Mouse (Mus musculus): ENCODE measurements around the gene Sh3rf1.

DNA sequence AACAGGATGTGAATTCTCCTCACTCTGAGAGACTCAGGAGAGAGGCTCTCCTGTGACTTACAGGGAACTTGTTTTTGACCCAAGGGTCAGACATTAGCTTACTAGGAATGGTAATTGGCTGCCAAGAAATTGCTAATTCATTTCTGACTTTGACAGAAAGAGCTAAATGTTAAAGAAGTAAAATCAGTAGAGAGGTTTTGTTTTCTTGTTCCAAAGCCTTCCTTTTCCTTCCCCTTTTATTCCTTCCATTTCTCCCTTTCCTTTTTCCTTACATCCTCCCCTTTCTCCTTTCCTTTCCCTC is 213.6 kb downstream of the Sh3rf1 start:
- TF ChIP-seq CTCF (IDR thresholded peaks at IDR 0.05; ENCODE audit: low read depth) (no peak), EP300 (optimal IDR thresholded peaks at IDR 0.05) (no peak)
